Mouse (Mus musculus) liver, embryonic 14 days (tissue): ENCODE measurements around the gene E330009J07Rik. TPM values are rescaled to one million over a fixed set of nuclear protein-coding genes. Genes with fewer than 3 reads are reported as not detected.

Experiments
- polyA plus RNA-seq: library from polyadenylated mRNA; depleted of rRNA; stranded (reverse); fragments of >200 nt; gene quantifications from 2 replicates; pipeline ENCODE4 v1.2.3, GENCODE M21; 2012; rRNA removed

The E330009J07Rik gene
- 0.68 and 0.75 TPM in 2 replicates for polyA plus RNA-seq

DNA sequence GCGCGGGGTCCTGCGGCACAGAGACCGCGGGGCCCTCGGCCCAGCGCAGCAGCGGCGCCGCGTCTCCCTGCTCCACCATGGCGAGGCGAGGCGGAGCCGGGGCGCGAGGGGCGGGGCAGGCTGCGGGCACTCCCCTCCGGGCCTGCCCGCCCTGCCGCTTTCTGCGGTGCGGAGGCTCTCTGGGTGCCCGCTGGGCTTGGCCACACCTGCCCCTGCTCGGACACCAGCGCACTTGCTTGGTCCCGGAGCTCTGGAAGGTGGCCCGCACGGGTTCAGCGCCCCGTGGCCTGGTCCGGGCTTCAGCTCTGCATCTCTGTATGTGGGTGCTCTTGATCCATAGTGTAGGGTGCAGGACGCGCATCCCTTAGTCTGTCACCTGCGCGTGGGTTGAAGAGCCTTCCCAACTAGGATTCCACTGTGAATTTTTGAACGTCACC is at the start of gene E330009J07Rik:
Gene E330009J07Rik (minus strand): TSS at position 89 of the 437 bp plus-strand sequence.

DNA sequence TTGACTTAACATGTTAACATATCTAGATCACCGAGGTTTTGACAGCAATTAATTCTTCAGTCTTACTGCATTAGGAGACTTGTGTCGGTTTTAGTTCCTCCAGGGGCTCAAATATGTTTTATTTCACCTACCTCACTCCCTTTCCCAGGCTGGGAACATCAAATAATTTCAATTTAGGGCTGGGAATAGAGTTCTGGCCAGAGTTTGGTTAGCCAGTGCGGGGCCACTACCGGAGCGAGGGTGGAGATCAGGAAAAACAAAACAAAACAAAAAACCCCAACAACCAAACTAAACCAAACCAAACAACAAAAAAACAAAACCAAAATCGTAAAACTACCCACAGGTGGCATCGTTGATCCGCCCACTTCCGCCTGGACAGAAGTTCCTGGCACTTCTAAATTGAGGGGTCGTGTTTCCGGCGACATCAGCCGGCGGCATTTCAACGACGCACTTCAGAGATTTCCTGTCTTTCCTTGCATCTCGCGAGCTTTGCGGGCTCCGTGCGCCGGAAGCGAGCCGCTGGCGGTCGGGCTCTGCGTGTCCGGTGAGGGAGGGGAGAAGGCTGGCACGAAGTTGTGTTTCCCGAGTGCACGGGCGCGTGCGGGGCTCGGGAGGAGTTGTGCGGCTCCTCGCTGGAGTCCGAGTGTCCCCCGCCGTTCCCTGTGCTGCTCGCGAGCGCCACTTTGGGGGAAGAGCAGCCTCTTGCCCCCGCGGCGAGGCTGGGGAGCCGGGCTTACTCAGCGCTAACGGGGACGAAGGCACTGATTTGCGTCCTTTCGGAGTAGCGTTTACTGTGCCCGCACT is 35.2 kb upstream of the E330009J07Rik start, which contains the start of gene Ssbp1:
Gene Ssbp1 (plus strand): TSS at position 437 of the 804 bp plus-strand sequence.

DNA sequence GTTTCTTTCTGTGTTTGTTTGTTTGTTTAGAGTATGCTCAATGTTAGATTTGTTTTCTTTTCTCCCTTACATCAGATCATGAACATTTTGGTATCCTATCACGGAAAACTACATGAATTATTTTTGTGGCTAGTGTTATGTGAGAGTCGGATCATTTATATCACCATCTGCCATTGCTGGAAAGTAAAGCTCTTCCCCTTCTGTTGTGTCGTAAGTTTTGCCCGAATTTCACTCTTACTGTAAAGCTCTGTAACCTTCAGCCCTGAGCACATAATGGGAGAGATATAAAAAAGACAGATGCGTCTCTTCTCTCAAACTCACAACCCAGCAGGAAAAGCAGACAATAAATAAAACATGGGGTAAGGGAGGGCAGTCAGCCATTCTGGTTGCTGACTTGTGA is 3.0 kb upstream of the E330009J07Rik start, which contains the start of gene Wee2:
Gene Wee2 (plus strand): TSS at position 153 of the 400 bp plus-strand sequence.

Other genes starting within 250 kb of the E330009J07Rik start
- gene Agk, start 111.0 kb downstream of the E330009J07Rik start, polyA plus RNA-seq, result 7.3 and 9.2 TPM in 2 replicates
- not detected in 2 replicates for gene Wee2, start 3.0 kb upstream of the E330009J07Rik start, polyA plus RNA-seq
- gene Ssbp1, start 35.2 kb upstream of the E330009J07Rik start, polyA plus RNA-seq, result 45.3 and 46.4 TPM in 2 replicates
- gene Tas2r137, start 55.1 kb upstream of the E330009J07Rik start, polyA plus RNA-seq, result not detected in 2 replicates
- not detected in 2 replicates for gene Tas2r108, start 57.4 kb upstream of the E330009J07Rik start, polyA plus RNA-seq
- gene Prss37, start 83.4 kb upstream of the E330009J07Rik start, polyA plus RNA-seq, result not detected in 2 replicates
- not detected in 2 replicates for gene Olfr461, start 118.9 kb upstream of the E330009J07Rik start, polyA plus RNA-seq
- gene Olfr460, start 133.4 kb upstream of the E330009J07Rik start, polyA plus RNA-seq, result not detected in 2 replicates
- 3.2 and 4.2 TPM in 2 replicates for gene Clec5a, start 149.7 kb upstream of the E330009J07Rik start, polyA plus RNA-seq
- not detected in 2 replicates for gene Tas2r138, start 177.2 kb upstream of the E330009J07Rik start, polyA plus RNA-seq
- 1.3 and 1.5 TPM in 2 replicates for gene Mgam, start 192.7 kb upstream of the E330009J07Rik start, polyA plus RNA-seq